Comparison of ENCODE assay signal across 10 mouse cellular contexts in genomic region chr19:61048646-61049045, GRCm38 (mm10).
DNase-seq lines count a peak whose midpoint lies in the region; TF ChIP-seq lines count a peak whose summit lies in the region.
"Had no signal": no experiment of that assay in that cellular context is flagged by ENCODE, and none has a peak within 500 bp of the region (broad histone marks: within the 10 kb centered on the region; RNA-seq: fewer than 3 reads in every experiment).

No protein-coding gene starts in this region.

- H3K27me3 ChIP-seq in kidney, adult 2 months (replicated peaks; ENCODE audit: control insufficient read depth, insufficient read depth, low read length), result no peaks in the 10 kb centered on the region

- no peaks in the 10 kb centered on the region; the same call in 1 of the 2 replicates for H3K36me3 ChIP-seq in kidney, adult 2 months (ENCODE audit: control insufficient read depth, insufficient read depth, low read length)

- peak; percentile 31 for DNase-seq in adrenal gland, adult 2 months
- no peak for DNase-seq in adrenal gland, postnatal 4 days (ENCODE audit: low spot score in 2 of 2)
- DNase-seq in kidney, adult 2 months, result peak; percentile 14
- no peak for DNase-seq in kidney, adult 18-20 months
- peak; percentile 17 for DNase-seq in adrenal gland, postnatal 25 days
- peak; percentile 36 to 56 for DNase-seq in cerebellum, postnatal 25 days
- no peak for DNase-seq in layer of hippocampus, adult 9-11 months
- no peak for DNase-seq in testis, postnatal 14 days (ENCODE audit: low spot score)
- DNase-seq: lung, embryonic 14.5 days; thymus, adult 18-20 months had no signal

- TF ChIP-seq CTCF in kidney, adult 2 months (conservative IDR thresholded peaks at IDR 0.05; ENCODE audit: insufficient read depth, insufficient read length, low read depth, low read length), result no peak

- TF ChIP-seq POLR2A in kidney, adult 2 months (IDR thresholded peaks at IDR 0.05; ENCODE audit: low read depth, low read length), result no peak

- no peaks in the 10 kb centered on the region; the same call in 1 of the 2 replicates for H3K4me1 ChIP-seq in kidney, adult 2 months (ENCODE audit: control insufficient read depth, insufficient read depth, low read length)

- 81% methylated on average over 2 of the region's 2 CpGs for WGBS in kidney, adult 2 months

- no peak overlapping the region for H3K4me3 ChIP-seq in kidney, adult 2 months (ENCODE audit: insufficient read depth, low read depth, low read length)

- no peak overlapping the region for H3K27ac ChIP-seq in kidney, adult 2 months (ENCODE audit: insufficient read depth, low read depth, low read length)

Comparison
In these comparisons a context has a peak if more than half of its experiments do, and no peak if none do; other contexts are left out.
1. DNase-seq: peak in adrenal gland, adult 2 months (single experiment), kidney, adult 2 months (single experiment), adrenal gland, postnatal 25 days (single experiment) and cerebellum, postnatal 25 days (2 of 2); none in adrenal gland, postnatal 4 days (0 of 2), kidney, adult 18-20 months (single experiment), layer of hippocampus, adult 9-11 months (single experiment) and testis, postnatal 14 days (single experiment).